Mouse (Mus musculus) thymus, adult 2 months (tissue): ENCODE measurements around the gene Orm2.

Source experiments
- CTCF ChIP-seq: fragments of 200-500 bp; IDR thresholded peaks from 2 replicates; pipeline ENCODE4 v1.5.1; 2012; ENCODE audit warnings: mild to moderate bottlenecking, control low read depth, low read length, moderate library complexity, borderline replicate concordance; ENCODE audit not compliant: control insufficient read depth, poor library complexity, insufficient read depth; ENCODE audit errors: extremely low read depth
- POLR2A ChIP-seq: fragments of 200-500 bp; IDR thresholded peaks from 2 replicates; pipeline ENCODE4 v1.6.1; 2012; ENCODE audit warnings: mild to moderate bottlenecking, low read length, control low read depth, moderate library complexity; ENCODE audit not compliant: control insufficient read depth, poor library complexity, insufficient read depth; ENCODE audit errors: extremely low read depth

DNA sequence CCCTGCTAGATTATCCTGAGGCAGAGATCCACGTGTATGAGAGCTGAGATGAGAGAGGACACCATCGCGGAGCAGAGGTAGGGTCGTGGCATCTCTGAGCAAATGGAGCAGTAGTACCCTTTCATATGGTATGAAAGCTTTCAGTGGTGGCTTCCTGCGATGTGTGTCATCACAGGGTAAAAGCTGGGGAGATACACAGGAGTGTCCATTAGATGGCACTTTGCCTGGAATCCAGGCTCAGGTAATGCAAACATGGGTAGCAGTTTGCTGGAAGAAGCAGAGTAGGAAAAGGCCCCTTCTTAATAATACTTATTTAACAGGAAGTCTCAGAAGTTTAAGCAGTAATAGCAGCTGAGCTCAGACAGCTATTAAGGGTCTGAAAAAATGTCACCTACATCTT, 48.2 kb upstream of the Orm2 start:
- no peak for TF ChIP-seq CTCF
- TF ChIP-seq POLR2A = no peak
